Mouse (Mus musculus) R1 (cell line): Measurements from ENCODE around the gene Rpap1.
"Not testable (repeated sequence)": the region's sequence is repeated elsewhere in the genome, so short reads cannot be mapped to it uniquely, and the experiment has no call there.

Experiments used
- DNase-seq: peaks from one replicate; pipeline ENCODE4 v3.0.0-alpha.2; 2018; ENCODE audit warnings: low read depth, low spot score

Gene Rpap1

GRCm38 (mm10) chr2:119741581-119742411, 45.5 kb downstream of the Rpap1 start, which contains the start of gene Itpka:
Gene Itpka, plus strand, starts transcription at chr2:119742337.
- DNase-seq: peak; percentile 97

- no peak for DNase-seq
Measured at GRCm38 (mm10) chr2:119740567-119740966, 46.8 kb downstream of the Rpap1 start.

- no peak for DNase-seq
Measured at GRCm38 (mm10) chr2:119737124-119737523, 50.2 kb downstream of the Rpap1 start.

GRCm38 (mm10) chr2:119730735-119731134, 56.6 kb downstream of the Rpap1 start:
- no peak for DNase-seq

- no peak for DNase-seq
Measured at GRCm38 (mm10) chr2:119727762-119728416, 59.4 kb downstream of the Rpap1 start.

GRCm38 (mm10) chr2:119721070-119721469, 66.3 kb downstream of the Rpap1 start:
- no peak for DNase-seq

- not testable (repeated sequence) for DNase-seq
Measured at GRCm38 (mm10) chr2:119715868-119716267, 71.5 kb downstream of the Rpap1 start.
